In the genomic region with DNA sequence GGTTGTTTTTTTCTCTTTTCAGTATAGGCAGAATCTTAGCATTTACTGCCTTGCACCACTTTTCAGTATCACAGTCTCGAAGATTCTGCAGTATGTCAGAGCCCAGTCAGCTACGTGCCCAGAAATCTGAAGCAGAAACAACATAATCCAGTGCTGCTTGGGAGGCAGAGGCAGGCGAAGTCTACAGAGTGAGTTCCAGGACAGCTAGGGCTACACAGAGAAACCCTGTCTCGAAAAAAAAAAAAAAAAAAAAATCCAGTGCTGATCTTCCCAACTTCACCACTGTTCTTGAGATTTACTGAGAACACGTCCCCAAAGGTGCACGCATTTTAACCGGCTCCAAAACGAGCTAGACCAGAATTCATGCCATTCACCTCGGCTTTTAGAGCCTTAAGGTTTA, we compare ENCODE assay signal across 8 mouse cellular contexts. TPM values are rescaled to one million over a fixed set of nuclear protein-coding genes. Genes with fewer than 3 reads are reported as not detected.
DNase-seq lines count a peak whose midpoint lies in the region; ATAC-seq and TF ChIP-seq lines count a peak whose summit lies in the region.

No protein-coding gene starts in this region.

- no peak for DNase-seq in lung, embryonic 14.5 days
- DNase-seq in lung, postnatal 25 days (ENCODE audit: low spot score), result no peak
- no peak for DNase-seq in limb, embryonic 10.5 days (ENCODE audit: low spot score)
- no peak for DNase-seq in right cerebral cortex, postnatal 36 days (ENCODE audit: low spot score in 2 of 2)
- DNase-seq in frontal cortex, postnatal 10 days (ENCODE audit: low spot score in 2 of 2), result no peak
- DNase-seq in left cerebral cortex, postnatal 36 days (ENCODE audit: low spot score in 2 of 2), result no peak

- H3K4me2 ChIP-seq in lung, embryonic 14.5 days, result peak overlapping the region; percentile 65
- H3K4me2 ChIP-seq in neural tube, embryonic 14.5 days (ENCODE audit: low read depth, low read length), result peak overlapping the region; percentile 69

- H3K9me3 ChIP-seq in lung, embryonic 14.5 days (ENCODE audit: low read depth, low read length), result no peaks in the 10 kb centered on the region
- no peaks in the 10 kb centered on the region for H3K9me3 ChIP-seq in limb, embryonic 10.5 days (replicated peaks)
- H3K9me3 ChIP-seq in neural tube, embryonic 14.5 days (ENCODE audit: control insufficient read depth, low read length), result no peaks in the 10 kb centered on the region

- H3K9ac ChIP-seq in lung, embryonic 14.5 days, result peak overlapping the region; percentile 80
- H3K9ac ChIP-seq in neural tube, embryonic 14.5 days (replicated peaks; ENCODE audit: low read depth, low read length), result peak overlapping the region; percentile 62

- H3K27ac ChIP-seq in lung, embryonic 14.5 days (ENCODE audit: low read depth), result peak overlapping the region; percentile 96
- peak overlapping the region; percentile 89 for H3K27ac ChIP-seq in limb, embryonic 10.5 days
- H3K27ac ChIP-seq in neural tube, embryonic 14.5 days (ENCODE audit: low read depth, low read length), result peak overlapping the region; percentile 81

- peak; percentile 39 for ATAC-seq in lung, embryonic 14.5 days (ENCODE audit: insufficient read depth)
- peak; percentile 64 for ATAC-seq in erythroblast, adult 5-6 weeks (replicated peaks; ENCODE audit: low FRiP score, poor library complexity, severe bottlenecking)
- peak; percentile 28; the same call in 1 of the 2 replicates for ATAC-seq in neural tube, embryonic 14.5 days (ENCODE audit: low read depth)

- H3K36me3 ChIP-seq in lung, embryonic 14.5 days (ENCODE audit: insufficient read depth), result peaks cover 13% of the 10 kb centered on the region; the same call in 1 of the 2 replicates
- H3K36me3 ChIP-seq in limb, embryonic 10.5 days, result peaks cover 19% of the 10 kb centered on the region
- H3K36me3 ChIP-seq in neural tube, embryonic 14.5 days (ENCODE audit: control insufficient read depth, insufficient read depth, low read length), result no peaks in the 10 kb centered on the region

- TF ChIP-seq CTCF in lung, embryonic 14.5 days (IDR thresholded peaks at IDR 0.05; ENCODE audit: low read depth), result no peak

- H3K4me3 ChIP-seq in lung, embryonic 14.5 days (ENCODE audit: low read depth, low read length), result peak overlapping the region; percentile 58
- peak overlapping the region; percentile 68 for H3K4me3 ChIP-seq in limb, embryonic 10.5 days
- H3K4me3 ChIP-seq in neural tube, embryonic 14.5 days (ENCODE audit: low read depth, low read length), result peak overlapping the region; percentile 57

- H3K4me1 ChIP-seq in lung, embryonic 14.5 days (ENCODE audit: insufficient read depth), result no peaks in the 10 kb centered on the region
- H3K4me1 ChIP-seq in limb, embryonic 10.5 days, result no peaks in the 10 kb centered on the region; the same call in 1 of the 2 replicates
- peaks cover 4% of the 10 kb centered on the region for H3K4me1 ChIP-seq in neural tube, embryonic 14.5 days (ENCODE audit: control insufficient read depth, insufficient read depth, low read length)

- intact Hi-C loops in left cerebral cortex, postnatal 36 days (cut with DNase I), result loop anchor here (2.0 kb wide), 1 partner anchor 17 kb away; a partner anchor contains a TSS

- H3K27me3 ChIP-seq in lung, embryonic 14.5 days (ENCODE audit: insufficient read depth, low read length), result no peaks in the 10 kb centered on the region
- no peaks in the 10 kb centered on the region for H3K27me3 ChIP-seq in limb, embryonic 10.5 days (ENCODE audit: low read depth, poor library complexity, severe bottlenecking)
- H3K27me3 ChIP-seq in neural tube, embryonic 14.5 days (ENCODE audit: control insufficient read depth, insufficient read depth, low read length), result no peaks in the 10 kb centered on the region

- WGBS in lung, embryonic 14.5 days, result 9% methylated on average over 9 of the region's 9 CpGs
- WGBS in limb, embryonic 10.5 days, result 15% methylated on average over 9 of the region's 9 CpGs
- 9% methylated on average over 9 of the region's 9 CpGs for WGBS in neural tube, embryonic 14.5 days

RNA-seq across cellular contexts. Expression of a gene that starts 0.4 kb away (rescaled TPM):
- 45.5 and 46.7 TPM in 2 replicates for polyA plus RNA-seq in lung, embryonic 14.5 days (2014; fragmentation: Nextera tagmentation; extraction: Ambion mirVana)
- 2.9 and 5.6 TPM in 2 replicates for total RNA-seq in erythroblast, adult 5-6 weeks (2015; ENCODE audit: low replicate concordance)
- 1.8 and 12.3 TPM in 2 replicates for total RNA-seq in erythroblast, adult 5-6 weeks (2017; ENCODE audit: low replicate concordance)
- polyA plus RNA-seq in limb, embryonic 10.5 days (2016; fragmentation: Nextera tagmentation; extraction: Ambion mirVana), result 52.2 and 56.9 TPM in 2 replicates
- polyA plus RNA-seq in neural tube, embryonic 14.5 days (2014; fragmentation: Nextera tagmentation; extraction: Ambion mirVana), result 17.2 and 17.9 TPM in 2 replicates
- total RNA-seq in left cerebral cortex, postnatal 36 days (2021), result 1 to 10 TPM; 6.2 to 6.6 TPM

RNA-seq across cellular contexts. Expression of a gene that starts 16.6 kb away (rescaled TPM):
- 0.07 TPM in 1 of 2 replicates, not detected in the other for polyA plus RNA-seq in lung, embryonic 14.5 days (2014; fragmentation: Nextera tagmentation; extraction: Ambion mirVana)
- total RNA-seq in erythroblast, adult 5-6 weeks (2015; ENCODE audit: low replicate concordance), result not detected in 2 replicates
- not detected in 2 replicates for total RNA-seq in erythroblast, adult 5-6 weeks (2017; ENCODE audit: low replicate concordance)
- polyA plus RNA-seq in limb, embryonic 10.5 days (2016; fragmentation: Nextera tagmentation; extraction: Ambion mirVana), result 0.09 and 0.24 TPM in 2 replicates
- polyA plus RNA-seq in neural tube, embryonic 14.5 days (2014; fragmentation: Nextera tagmentation; extraction: Ambion mirVana), result 0.11 and 0.14 TPM in 2 replicates
- total RNA-seq in left cerebral cortex, postnatal 36 days (2021), result under 1 TPM in 1 of 2 experiments, not detected in 1; 0.43 TPM

RNA-seq across cellular contexts. Expression of a gene that starts 16.7 kb away (rescaled TPM):
- polyA plus RNA-seq in lung, embryonic 14.5 days (2014; fragmentation: Nextera tagmentation; extraction: Ambion mirVana), result 732 and 736 TPM in 2 replicates
- total RNA-seq in erythroblast, adult 5-6 weeks (2015; ENCODE audit: low replicate concordance), result 90.1 and 116 TPM in 2 replicates
- total RNA-seq in erythroblast, adult 5-6 weeks (2017; ENCODE audit: low replicate concordance), result 89.8 and 90.9 TPM in 2 replicates
- 882 and 949 TPM in 2 replicates for polyA plus RNA-seq in limb, embryonic 10.5 days (2016; fragmentation: Nextera tagmentation; extraction: Ambion mirVana)
- 400 and 447 TPM in 2 replicates for polyA plus RNA-seq in neural tube, embryonic 14.5 days (2014; fragmentation: Nextera tagmentation; extraction: Ambion mirVana)
- 100 to 1,000 TPM in 1 of 2 experiments, 10 to 100 TPM in 1; 86.3 to 112 TPM for total RNA-seq in left cerebral cortex, postnatal 36 days (2021)
